8 mouse cellular contexts compared by ENCODE assay signal in the genomic region with DNA sequence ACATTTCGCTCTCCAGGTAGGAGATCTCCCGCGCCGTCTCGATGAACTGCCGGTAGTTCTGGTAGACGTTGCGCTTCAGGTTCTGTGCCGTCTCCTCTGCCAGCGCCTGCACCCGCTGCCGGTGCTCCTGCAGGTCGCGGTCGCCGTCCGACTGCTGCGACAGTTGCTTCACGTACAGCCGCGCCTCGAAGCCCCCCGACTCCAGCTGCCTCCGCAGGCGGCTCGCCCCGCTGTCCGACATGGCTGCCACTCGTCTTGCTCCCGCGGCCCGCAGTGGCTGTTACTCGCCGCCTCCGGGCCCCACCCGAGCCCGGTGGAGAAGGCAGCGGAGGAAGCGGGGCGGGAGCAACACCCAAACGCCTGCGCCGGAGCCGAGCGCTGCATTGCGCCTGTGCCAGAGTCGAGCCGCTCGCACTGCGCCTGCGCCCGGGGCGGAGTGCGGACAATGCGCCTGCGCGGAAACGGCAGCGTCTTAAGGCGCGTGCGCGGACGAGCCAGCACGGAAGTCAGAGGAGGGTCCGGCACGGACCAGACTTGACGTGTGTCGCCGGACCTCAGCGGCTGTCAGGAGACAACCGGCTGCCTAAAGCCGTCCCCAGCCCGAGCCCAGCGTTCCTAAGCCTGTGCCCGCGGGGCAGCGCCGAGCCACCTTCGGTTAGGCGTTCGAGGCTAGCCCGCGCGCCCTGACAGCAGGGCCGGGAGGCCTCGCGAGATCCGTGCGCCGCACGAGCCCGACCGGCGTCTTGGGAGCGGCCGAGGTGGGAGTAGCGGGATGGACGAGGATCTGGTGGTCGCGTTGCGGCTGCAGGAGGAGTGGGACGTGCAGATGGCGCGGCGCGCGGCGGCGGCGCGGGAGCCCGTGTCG. TPM values are rescaled to one million over a fixed set of nuclear protein-coding genes. Genes with fewer than 3 reads are reported as not detected.
DNase-seq lines count a peak whose midpoint lies in the region; ATAC-seq and TF ChIP-seq lines count a peak whose summit lies in the region.

A gene (minus strand): TSS at position 320 of the 865 bp plus-strand sequence.
A gene (plus strand): TSS at position 501 of the 865 bp plus-strand sequence.

- peak within 1 kb of the TSS; percentile 92 to 98 for H3K4me3 ChIP-seq in MEL (ENCODE audit: control insufficient read depth in 1 of 2, insufficient read depth in 1 of 2, low read depth in 2 of 2, low read length in 2 of 2)
- H3K4me3 ChIP-seq in cerebellum, adult 2 months (replicated peaks; ENCODE audit: insufficient read depth, low read depth, low read length), result peak within 1 kb of the TSS; percentile 74
- H3K4me3 ChIP-seq in forebrain, postnatal 0 days (ENCODE audit: low read depth, low read length), result peak within 1 kb of the TSS; percentile 95
- H3K4me3 ChIP-seq in lung, embryonic 15.5 days, result peak within 1 kb of the TSS; percentile 94

- H3K9ac ChIP-seq in MEL (ENCODE audit: control insufficient read depth, low read depth, low read length, poor library complexity, severe bottlenecking), result peak within 1 kb of the TSS; percentile 99
- peak within 1 kb of the TSS; percentile 82 for H3K9ac ChIP-seq in forebrain, postnatal 0 days
- H3K9ac ChIP-seq in lung, embryonic 15.5 days, result peak within 1 kb of the TSS; percentile 83

- TF ChIP-seq POLR2A in MEL (IDR thresholded peaks at IDR 0.05; ENCODE audit: control insufficient read depth in 1 of 2, insufficient read depth in 1 of 2, low read depth in 1 of 2, low read length in 2 of 2, poor library complexity in 1 of 2), result peak; percentile 89 to 94
- TF ChIP-seq POLR2A in cerebellum, adult 2 months (IDR thresholded peaks at IDR 0.05; ENCODE audit: borderline replicate concordance, insufficient read depth, low read length), result peak; percentile 94

- H3K9me3 ChIP-seq in MEL (replicated peaks; ENCODE audit: insufficient read depth, low read length), result no peaks in the 10 kb centered on the region
- no peaks in the 10 kb centered on the region for H3K9me3 ChIP-seq in forebrain, postnatal 0 days (ENCODE audit: low read length)
- H3K9me3 ChIP-seq in lung, embryonic 15.5 days, result no peaks in the 10 kb centered on the region

- H3K27me3 ChIP-seq in MEL (ENCODE audit: control insufficient read depth in 1 of 2, insufficient read depth in 2 of 2, low read length in 2 of 2), result no peaks in the 10 kb centered on the region
- H3K27me3 ChIP-seq in cerebellum, adult 2 months (ENCODE audit: control insufficient read depth, insufficient read depth, low read length), result no peaks in the 10 kb centered on the region
- no peaks in the 10 kb centered on the region for H3K27me3 ChIP-seq in forebrain, postnatal 0 days (ENCODE audit: insufficient read depth, low read length)
- H3K27me3 ChIP-seq in lung, embryonic 15.5 days, result no peaks in the 10 kb centered on the region

- peak; percentile 96 for DNase-seq in MEL (ENCODE audit: low read depth, low spot score)
- DNase-seq in cerebellum, adult 2 months, result peak; percentile 97 to 99
- peak; percentile 99 for DNase-seq in forebrain, postnatal 0 days
- DNase-seq in heart, postnatal 4 days, result peak; percentile 99
- peak; percentile 92 to 97 for DNase-seq in layer of hippocampus, adult 8-10 months (ENCODE audit: low spot score in 2 of 2)
- peak; percentile 93 for DNase-seq in ovary, adult 18-20 months (ENCODE audit: low spot score)
- peak; percentile 98 for DNase-seq in thymus, postnatal 0 days (ENCODE audit: low spot score)

- ATAC-seq in forebrain, postnatal 0 days, result peak; percentile 92
- ATAC-seq in lung, embryonic 15.5 days (ENCODE audit: borderline replicate concordance, extremely low read depth, low FRiP score, low TSS enrichment), result peak; percentile 89

- H3K79me2 ChIP-seq in MEL (ENCODE audit: control insufficient read depth, insufficient read depth, low read length, poor library complexity), result peaks cover 66% of the 10 kb centered on the region

- under 1% methylated on average over 114 of the region's 114 CpGs for WGBS in cerebellum, adult 2 months
- under 1% methylated on average over 113 of the region's 114 CpGs for WGBS in forebrain, postnatal 0 days
- under 1% methylated on average over 109 of the region's 114 CpGs for WGBS in lung, embryonic 15.5 days

- TF ChIP-seq EP300 in MEL (IDR thresholded peaks at IDR 0.05; ENCODE audit: low read depth in 1 of 2, low read length in 2 of 2), result no peak

- no peak for TF ChIP-seq RAD21 in MEL (IDR thresholded peaks at IDR 0.05; ENCODE audit: low read depth, low read length)

- peaks cover 0 to 19% of the 10 kb centered on the region in 2 experiments; a peak in 3 of 4 replicates for H3K4me1 ChIP-seq in MEL (ENCODE audit: control insufficient read depth in 1 of 2, insufficient read depth in 2 of 2, low read length in 2 of 2)
- H3K4me1 ChIP-seq in cerebellum, adult 2 months (ENCODE audit: control insufficient read depth, insufficient read depth, low read length), result peaks cover 19% of the 10 kb centered on the region
- peaks cover 5% of the 10 kb centered on the region; the same call in 1 of the 2 replicates for H3K4me1 ChIP-seq in forebrain, postnatal 0 days (ENCODE audit: insufficient read depth)
- H3K4me1 ChIP-seq in lung, embryonic 15.5 days, result peaks cover 24% of the 10 kb centered on the region

- H3K4me2 ChIP-seq in forebrain, postnatal 0 days (ENCODE audit: low read depth), result peak within 1 kb of the TSS; percentile 91
- peak within 1 kb of the TSS; percentile 98 for H3K4me2 ChIP-seq in lung, embryonic 15.5 days

- no peak for TF ChIP-seq CTCF in MEL (IDR thresholded peaks at IDR 0.05 in 2 of 3, conservative IDR thresholded peaks at IDR 0.05 in 1 of 3; ENCODE audit: control insufficient read depth in 1 of 3, insufficient read depth in 1 of 3, low read depth in 2 of 3, low read length in 3 of 3, poor library complexity in 1 of 3, severe bottlenecking in 1 of 3)
- TF ChIP-seq CTCF in cerebellum, adult 2 months (IDR thresholded peaks at IDR 0.05; ENCODE audit: borderline replicate concordance, insufficient read depth, low read depth, low read length), result no peak
- peak; percentile 12; the same call in 1 of the 2 replicates for TF ChIP-seq CTCF in forebrain, postnatal 0 days (IDR thresholded peaks at IDR 0.05; ENCODE audit: low read depth)

- H3K27ac ChIP-seq in MEL (ENCODE audit: control insufficient read depth, low read depth, low read length), result peak within 1 kb of the TSS; percentile 80
- H3K27ac ChIP-seq in cerebellum, adult 2 months (ENCODE audit: insufficient read depth, low read length), result peak within 1 kb of the TSS; percentile 57
- H3K27ac ChIP-seq in forebrain, postnatal 0 days (ENCODE audit: low read depth, low read length), result peak within 1 kb of the TSS; percentile 90
- peak within 1 kb of the TSS; percentile 90 for H3K27ac ChIP-seq in lung, embryonic 15.5 days

- H3K36me3 ChIP-seq in MEL (ENCODE audit: control insufficient read depth in 1 of 2, insufficient read depth in 2 of 2, low read length in 2 of 2), result peaks cover 19 to 29% of the 10 kb centered on the region in 2 experiments
- H3K36me3 ChIP-seq in forebrain, postnatal 0 days (ENCODE audit: insufficient read depth), result peaks cover 44% of the 10 kb centered on the region
- H3K36me3 ChIP-seq in lung, embryonic 15.5 days, result peaks cover 44% of the 10 kb centered on the region

TF ChIP-seq in MEL, 35 proteins besides CTCF, POLR2A, EP300 and RAD21 (continues in another document):
- TF ChIP-seq E2F4 (IDR thresholded peaks at IDR 0.05; ENCODE audit: borderline replicate concordance, low read depth, low read length) (no peak), MYC (IDR thresholded peaks at IDR 0.05; ENCODE audit: low read depth, low read length) (peak; percentile 34; the same call in 1 of the 2 replicates), ZC3H11A (IDR thresholded peaks at IDR 0.05; ENCODE audit: low read depth, low read length) (no peak), BHLHE40 (IDR thresholded peaks at IDR 0.05; ENCODE audit: borderline replicate concordance, low read depth, low read length) (no peak), ZNF384 (IDR thresholded peaks at IDR 0.05; ENCODE audit: low read depth, low read length) (no peak), ZMIZ1 (IDR thresholded peaks at IDR 0.05; ENCODE audit: low read depth, low read length) (peak; percentile 87), TCF12 (IDR thresholded peaks at IDR 0.05; ENCODE audit: low read depth, low read length) (peak; percentile 61), POLR2AphosphoS2 (IDR thresholded peaks at IDR 0.05; ENCODE audit: low read length) (peak; percentile 81; the same call in 1 of the 2 replicates), TBP (IDR thresholded peaks at IDR 0.05; ENCODE audit: low read depth, low read length) (peak; percentile 58; the same call in 1 of the 2 replicates), ELF1 (IDR thresholded peaks at IDR 0.05; ENCODE audit: low read depth, low read length) (peak; percentile 97), UBTF (IDR thresholded peaks at IDR 0.05; ENCODE audit: borderline replicate concordance, insufficient read depth, low read depth, low read length) (peak; percentile 58; the same call in 1 of the 2 replicates), SIN3A (IDR thresholded peaks at IDR 0.05; ENCODE audit: low read length) (peak; percentile 85; the same call in 1 of the 2 replicates)

RNA-seq across cellular contexts. Expression of the first gene that starts in this region (rescaled TPM):
- total RNA-seq in MEL (2012; rRNA removed), result 14.4 and 16.9 TPM in 2 replicates
- 1 to 10 TPM in 1 of 2 experiments, not detected in 1; 9.5 TPM for polyA plus RNA-seq in MEL (2012; ENCODE audit: insufficient read depth in 1 of 2, insufficient read length in 2 of 2, low read depth in 1 of 2, low replicate concordance in 2 of 2, missing spikeins in 1 of 2)
- 16.2 and 18.2 TPM in 2 replicates for polyA plus RNA-seq in cerebellum, adult 2 months (2012; rRNA removed)
- total RNA-seq in forebrain, postnatal 0 days (2014; rRNA removed), result 31.2 and 33.9 TPM in 2 replicates
- 7.4 and 9.9 TPM in 2 replicates for polyA plus RNA-seq in forebrain, postnatal 0 days (2015; fragmentation: Nextera tagmentation; extraction: Ambion mirVana)
- 10 to 100 TPM; 15.6 to 16.9 TPM for total RNA-seq in heart, postnatal 4 days (2021)
- 10 to 100 TPM; 33.0 to 34.5 (median 33.3) TPM for total RNA-seq in layer of hippocampus, adult 8-10 months (2022)
- polyA plus RNA-seq in lung, embryonic 15.5 days (2015; fragmentation: Nextera tagmentation; extraction: Ambion mirVana), result 8.8 and 9.7 TPM in 2 replicates
- polyA plus RNA-seq in thymus, postnatal 0 days (2015; fragmentation: Nextera tagmentation; extraction: Ambion mirVana), result 7.0 and 9.2 TPM in 2 replicates

RNA-seq across cellular contexts. Expression of the second gene that starts in this region (rescaled TPM):
- 23.2 and 27.2 TPM in 2 replicates for total RNA-seq in MEL (2012; rRNA removed)
- 10 to 100 TPM in 1 of 2 experiments, not detected in 1; 31.8 TPM for polyA plus RNA-seq in MEL (2012; ENCODE audit: insufficient read depth in 1 of 2, insufficient read length in 2 of 2, low read depth in 1 of 2, low replicate concordance in 2 of 2, missing spikeins in 1 of 2)
- polyA plus RNA-seq in cerebellum, adult 2 months (2012; rRNA removed), result 18.5 and 19.5 TPM in 2 replicates
- total RNA-seq in forebrain, postnatal 0 days (2014; rRNA removed), result 13.0 and 16.0 TPM in 2 replicates
- 5.1 and 6.0 TPM in 2 replicates for polyA plus RNA-seq in forebrain, postnatal 0 days (2015; fragmentation: Nextera tagmentation; extraction: Ambion mirVana)
- 10 to 100 TPM; 19.4 to 21.3 TPM for total RNA-seq in heart, postnatal 4 days (2021)
- 10 to 100 TPM; 13.2 to 16.5 (median 15.3) TPM for total RNA-seq in layer of hippocampus, adult 8-10 months (2022)
- polyA plus RNA-seq in lung, embryonic 15.5 days (2015; fragmentation: Nextera tagmentation; extraction: Ambion mirVana), result 10.3 and 10.5 TPM in 2 replicates
- polyA plus RNA-seq in thymus, postnatal 0 days (2015; fragmentation: Nextera tagmentation; extraction: Ambion mirVana), result 11.0 and 13.5 TPM in 2 replicates

Comparison
In these comparisons a context has a peak if more than half of its experiments do, and no peak if none do; other contexts are left out.
1. Peak in every context shown above with its lines: DNase-seq, ATAC-seq, H3K4me3 ChIP-seq and H3K27ac ChIP-seq.